Mouse (Mus musculus) embryonic fibroblast, embryonic 13.5 days (primary cell): ENCODE data around the gene Mrpl54.

Source experiments
- CTCF ChIP-seq: IDR thresholded peaks from 2 replicates; pipeline ENCODE4 v1.5.1; 2011; ENCODE audit warnings: mild to moderate bottlenecking, control low read depth, low read length, moderate library complexity, borderline replicate concordance; ENCODE audit not compliant: insufficient read depth
- POLR2A ChIP-seq: IDR thresholded peaks from 2 replicates; pipeline ENCODE4 v1.6.1; 2011; ENCODE audit warnings: low read depth, mild to moderate bottlenecking, control low read depth, low read length, moderate library complexity

GRCm38 (mm10) chr10:81257158-81258039 is 9.3 kb downstream of the Mrpl54 start:
- TF ChIP-seq CTCF (no peak), POLR2A (no peak)
